Mouse (Mus musculus): ENCODE results near the gene Krtap24-1. TPM values are rescaled to one million over a fixed set of nuclear protein-coding genes. Genes with fewer than 3 reads are reported as not detected.

The Krtap24-1 gene
- not detected in 2 replicates for polyA plus RNA-seq (2016; fragmentation: Nextera tagmentation; extraction: Ambion mirVana)

- Histone ChIP-seq H3K4me1 (no peaks in the 10 kb centered on the region), H3K9me3 (no peaks in the 10 kb centered on the region), H3K27ac (no peak within 1 kb of the TSS), H3K9ac (no peak within 1 kb of the TSS), H3K4me3 (no peak within 1 kb of the TSS), H3K36me3 (no peaks in the 10 kb centered on the region), H3K4me2 (replicated peaks) (no peak within 1 kb of the TSS), H3K27me3 (replicated peaks) (no peaks in the 10 kb centered on the region)
- WGBS = 90% methylated on average over 8 of the region's 8 CpGs
- ATAC-seq (ENCODE audit: low FRiP score, low read depth) = no peak
Measured at GRCm38 (mm10) chr16:88611922-88612321, at the start of gene Krtap24-1. Gene Krtap24-1, minus strand, starts transcription at chr16:88612279.

GRCm38 (mm10) chr16:88657426-88657825 lies 45.3 kb upstream of the Krtap24-1 start:
- no peaks in the 10 kb centered on the region for H3K4me1 ChIP-seq
- ATAC-seq (ENCODE audit: low FRiP score, low read depth) = no peak
- no peak overlapping the region for H3K4me3 ChIP-seq
- WGBS = 56% methylated on average over 1 of the region's 1 CpGs
- no peaks in the 10 kb centered on the region for H3K9me3 ChIP-seq
- H3K36me3 ChIP-seq = no peaks in the 10 kb centered on the region
- no peak overlapping the region for H3K9ac ChIP-seq
- H3K27ac ChIP-seq = no peak overlapping the region
- no peak overlapping the region for H3K4me2 ChIP-seq (replicated peaks)
- H3K27me3 ChIP-seq (replicated peaks) = no peaks in the 10 kb centered on the region

GRCm38 (mm10) chr16:88651952-88652351 lies 39.9 kb upstream of the Krtap24-1 start:
- WGBS = 68% methylated on average over 2 of the region's 2 CpGs
- no peak overlapping the region for H3K9ac ChIP-seq
- no peaks in the 10 kb centered on the region for H3K4me1 ChIP-seq
- H3K4me3 ChIP-seq = no peak overlapping the region
- no peak overlapping the region for H3K4me2 ChIP-seq (replicated peaks)
- H3K9me3 ChIP-seq = no peaks in the 10 kb centered on the region
- H3K36me3 ChIP-seq = no peaks in the 10 kb centered on the region
- ATAC-seq (ENCODE audit: low FRiP score, low read depth) = no peak
- H3K27ac ChIP-seq = no peak overlapping the region
- no peaks in the 10 kb centered on the region for H3K27me3 ChIP-seq (replicated peaks)

GRCm38 (mm10) chr16:88651082-88651481 lies 39.0 kb upstream of the Krtap24-1 start:
- H3K4me2 ChIP-seq (replicated peaks) = no peak overlapping the region
- no peak overlapping the region for H3K9ac ChIP-seq
- no peaks in the 10 kb centered on the region for H3K36me3 ChIP-seq
- H3K9me3 ChIP-seq = no peaks in the 10 kb centered on the region
- H3K27ac ChIP-seq = no peak overlapping the region
- no peak overlapping the region for H3K4me3 ChIP-seq
- 93% methylated on average over 1 of the region's 1 CpGs for WGBS
- H3K27me3 ChIP-seq (replicated peaks) = no peaks in the 10 kb centered on the region
- no peak for ATAC-seq (ENCODE audit: low FRiP score, low read depth)
- no peaks in the 10 kb centered on the region for H3K4me1 ChIP-seq

- H3K27ac ChIP-seq = no peak within 1 kb of the TSS
- no peak within 1 kb of the TSS for H3K9ac ChIP-seq
- no peak within 1 kb of the TSS for H3K4me3 ChIP-seq
- H3K4me1 ChIP-seq = no peaks in the 10 kb centered on the region
- no peaks in the 10 kb centered on the region for H3K9me3 ChIP-seq
- no peak within 1 kb of the TSS for H3K4me2 ChIP-seq (replicated peaks)
- no peak for ATAC-seq (ENCODE audit: low FRiP score, low read depth)
- no peaks in the 10 kb centered on the region for H3K36me3 ChIP-seq
- H3K27me3 ChIP-seq (replicated peaks) = no peaks in the 10 kb centered on the region
- WGBS = 85% methylated on average over 10 of the region's 10 CpGs
Measured at GRCm38 (mm10) chr16:88647358-88647846, 35.3 kb upstream of the Krtap24-1 start, which contains the start of gene Krtap26-1. Gene Krtap26-1, minus strand, starts transcription at chr16:88647796.

- Histone ChIP-seq H3K9me3 (no peaks in the 10 kb centered on the region), H3K4me1 (no peaks in the 10 kb centered on the region), H3K4me2 (replicated peaks) (no peak overlapping the region), H3K4me3 (no peak overlapping the region), H3K27ac (no peak overlapping the region), H3K9ac (no peak overlapping the region), H3K36me3 (no peaks in the 10 kb centered on the region), H3K27me3 (replicated peaks) (no peaks in the 10 kb centered on the region)
- 88% methylated on average over 8 of the region's 8 CpGs for WGBS
- ATAC-seq (ENCODE audit: low FRiP score, low read depth) = no peak
Measured at GRCm38 (mm10) chr16:88646366-88647111, 34.5 kb upstream of the Krtap24-1 start.

- no peak overlapping the region for H3K27ac ChIP-seq
- H3K36me3 ChIP-seq = no peaks in the 10 kb centered on the region
- H3K9ac ChIP-seq = no peak overlapping the region
- ATAC-seq (ENCODE audit: low FRiP score, low read depth) = no peak
- H3K4me1 ChIP-seq = no peaks in the 10 kb centered on the region
- no peak overlapping the region for H3K4me3 ChIP-seq
- WGBS = 86% methylated on average over 3 of the region's 3 CpGs
- H3K9me3 ChIP-seq = no peaks in the 10 kb centered on the region
- H3K4me2 ChIP-seq (replicated peaks) = no peak overlapping the region
- no peaks in the 10 kb centered on the region for H3K27me3 ChIP-seq (replicated peaks)
Measured at GRCm38 (mm10) chr16:88640053-88640452, 28.0 kb upstream of the Krtap24-1 start.

- Histone ChIP-seq H3K27ac (no peak overlapping the region), H3K4me3 (no peak overlapping the region), H3K4me1 (no peaks in the 10 kb centered on the region), H3K9me3 (no peaks in the 10 kb centered on the region), H3K27me3 (replicated peaks) (no peaks in the 10 kb centered on the region), H3K36me3 (no peaks in the 10 kb centered on the region), H3K4me2 (replicated peaks) (no peak overlapping the region), H3K9ac (no peak overlapping the region)
- ATAC-seq (ENCODE audit: low FRiP score, low read depth) = 0 out of 2 replicates have a peak, but pooled peaks have one; percentile 7
- WGBS = 48% methylated on average over 4 of the region's 4 CpGs
Measured at GRCm38 (mm10) chr16:88635142-88635541, 23.1 kb upstream of the Krtap24-1 start.

GRCm38 (mm10) chr16:88631474-88631873 lies 19.4 kb upstream of the Krtap24-1 start:
- Histone ChIP-seq H3K4me1 (no peaks in the 10 kb centered on the region), H3K36me3 (no peaks in the 10 kb centered on the region), H3K27ac (no peak overlapping the region), H3K27me3 (replicated peaks) (no peaks in the 10 kb centered on the region), H3K4me3 (no peak overlapping the region), H3K4me2 (replicated peaks) (no peak overlapping the region), H3K9me3 (no peaks in the 10 kb centered on the region), H3K9ac (no peak overlapping the region)
- WGBS = 74% methylated on average over 4 of the region's 4 CpGs
- ATAC-seq (ENCODE audit: low FRiP score, low read depth) = no peak

GRCm38 (mm10) chr16:88627566-88627965 lies 15.5 kb upstream of the Krtap24-1 start, which contains the start of gene 2310079G19Rik:
Gene 2310079G19Rik, minus strand, starts transcription at chr16:88627666.
- no peaks in the 10 kb centered on the region for H3K9me3 ChIP-seq
- ATAC-seq (ENCODE audit: low FRiP score, low read depth) = no peak
- no peak within 1 kb of the TSS for H3K9ac ChIP-seq
- no peak within 1 kb of the TSS for H3K4me3 ChIP-seq
- H3K27ac ChIP-seq = no peak within 1 kb of the TSS
- no peaks in the 10 kb centered on the region for H3K36me3 ChIP-seq
- no peaks in the 10 kb centered on the region for H3K27me3 ChIP-seq (replicated peaks)
- 94% methylated on average over 4 of the region's 4 CpGs for WGBS
- H3K4me2 ChIP-seq (replicated peaks) = no peak within 1 kb of the TSS
- H3K4me1 ChIP-seq = no peaks in the 10 kb centered on the region

- Histone ChIP-seq H3K27ac (no peak overlapping the region), H3K9me3 (no peaks in the 10 kb centered on the region), H3K4me2 (replicated peaks) (no peak overlapping the region), H3K27me3 (replicated peaks) (no peaks in the 10 kb centered on the region), H3K36me3 (no peaks in the 10 kb centered on the region), H3K4me1 (no peaks in the 10 kb centered on the region), H3K9ac (no peak overlapping the region), H3K4me3 (no peak overlapping the region)
- 77% methylated on average over 4 of the region's 4 CpGs for WGBS
- no peak for ATAC-seq (ENCODE audit: low FRiP score, low read depth)
Measured at GRCm38 (mm10) chr16:88612712-88613111, 633 bp upstream of the Krtap24-1 start.

GRCm38 (mm10) chr16:88604570-88604969 lies 7.5 kb downstream of the Krtap24-1 start:
- Histone ChIP-seq H3K4me2 (replicated peaks) (no peak overlapping the region), H3K9me3 (no peaks in the 10 kb centered on the region), H3K9ac (no peak overlapping the region), H3K4me1 (no peaks in the 10 kb centered on the region), H3K4me3 (no peak overlapping the region), H3K36me3 (no peaks in the 10 kb centered on the region), H3K27me3 (replicated peaks) (no peaks in the 10 kb centered on the region), H3K27ac (no peak overlapping the region)
- ATAC-seq (ENCODE audit: low FRiP score, low read depth) = no peak
- 85% methylated on average over 6 of the region's 6 CpGs for WGBS

GRCm38 (mm10) chr16:88602464-88602863 lies 9.6 kb downstream of the Krtap24-1 start:
- no peak overlapping the region for H3K9ac ChIP-seq
- no peak overlapping the region for H3K4me2 ChIP-seq (replicated peaks)
- H3K27ac ChIP-seq = no peak overlapping the region
- WGBS = 71% methylated on average over 1 of the region's 1 CpGs
- ATAC-seq (ENCODE audit: low FRiP score, low read depth) = no peak
- H3K27me3 ChIP-seq (replicated peaks) = no peaks in the 10 kb centered on the region
- no peak overlapping the region for H3K4me3 ChIP-seq
- no peaks in the 10 kb centered on the region for H3K4me1 ChIP-seq
- no peaks in the 10 kb centered on the region for H3K9me3 ChIP-seq
- H3K36me3 ChIP-seq = no peaks in the 10 kb centered on the region
